Mouse (Mus musculus): Measurements from ENCODE around the gene Cs. TPM values are rescaled to one million over a fixed set of nuclear protein-coding genes. Genes with fewer than 3 reads are reported as not detected.
A peak's percentile ranks its signal among the peaks of the same experiment; 100 is the strongest.

Cs gene
- polyA plus RNA-seq, 1 experiment = 1,610 TPM

DNA sequence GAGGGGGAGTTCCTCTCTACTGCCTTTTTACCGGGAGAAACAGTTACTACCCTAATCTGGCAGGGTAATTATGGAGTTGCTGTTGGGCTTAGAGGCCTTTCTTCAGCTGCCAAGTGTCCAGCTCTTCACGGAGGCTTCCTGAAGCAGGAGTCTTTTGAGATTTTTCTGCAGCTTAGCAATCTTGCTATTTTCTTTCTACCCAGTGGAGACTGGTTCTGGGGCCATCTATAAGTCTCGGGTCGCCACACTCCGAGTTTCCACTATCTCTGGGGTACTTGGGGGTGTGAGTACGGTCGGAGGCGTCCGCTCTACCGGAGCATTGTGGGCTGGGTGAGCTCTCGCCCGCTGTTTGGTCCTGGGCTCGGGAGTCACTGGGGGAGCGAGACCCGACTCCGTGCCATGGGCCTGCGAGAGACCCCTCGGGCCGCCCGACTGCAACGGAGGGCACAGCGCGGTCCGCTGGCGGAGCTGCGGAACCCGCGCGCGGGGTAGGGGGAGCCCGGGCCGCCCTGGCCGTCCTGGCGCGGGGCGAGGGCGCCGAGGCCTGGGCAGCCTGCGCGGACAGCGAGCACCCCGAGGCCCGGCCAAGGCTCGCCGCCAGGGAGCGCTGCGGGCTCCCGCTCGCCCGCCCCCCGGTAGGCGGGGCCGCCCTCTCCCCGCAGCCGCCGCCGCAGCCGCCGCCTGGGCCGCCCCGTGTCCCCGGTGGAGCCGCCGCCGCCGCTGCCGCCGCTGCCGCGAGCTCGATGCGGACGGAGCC, 39.1 kb downstream of the Cs start, which contains the start of gene Ankrd52:
Gene Ankrd52, plus strand, starts transcription at position 661 of the 757 bp plus-strand sequence.
- Histone ChIP-seq H3K4me1 (ENCODE audit: control insufficient read depth, insufficient read depth, insufficient read length, low read length) (peaks cover 7% of the 10 kb centered on the region; the same call in 1 of the 2 replicates), H3K4me3 (ENCODE audit: insufficient read depth, low read depth, low read length) (peak within 1 kb of the TSS; percentile 96)

DNA sequence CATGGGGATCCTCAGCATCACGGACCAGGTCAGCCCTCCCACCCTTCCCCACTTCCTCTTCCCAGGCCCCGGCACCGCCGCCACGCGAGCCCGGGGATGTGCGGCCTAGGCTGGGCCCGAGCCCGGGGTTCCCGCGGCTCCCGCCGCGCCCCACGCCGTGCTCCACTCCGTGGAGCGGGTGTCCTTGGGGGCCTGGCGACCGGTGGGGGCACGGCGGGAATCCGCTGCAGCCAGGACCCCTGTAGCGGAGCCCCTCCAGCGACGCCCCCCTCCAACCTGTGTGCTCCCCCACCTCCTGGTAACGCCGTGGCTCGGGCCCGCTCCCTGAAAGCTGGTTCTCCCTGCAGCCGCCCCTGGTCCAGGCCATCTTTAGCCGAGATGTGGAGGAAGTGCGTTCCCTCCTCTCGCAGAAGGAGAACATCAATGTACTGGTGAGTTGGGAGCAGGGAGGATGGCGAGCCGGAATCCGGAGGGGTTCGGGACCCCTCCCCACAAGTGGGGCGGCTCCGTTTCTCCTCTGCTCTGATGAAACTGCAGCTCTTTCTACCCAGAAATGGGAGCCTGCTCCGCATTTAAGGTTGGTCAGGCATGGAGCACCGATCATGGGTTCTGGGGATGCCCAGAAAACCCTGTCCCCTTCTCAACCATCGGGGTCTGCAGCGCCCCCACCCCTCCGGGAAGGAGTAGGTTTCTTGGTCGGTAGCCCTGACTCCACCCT, 39.8 kb downstream of the Cs start:
- Histone ChIP-seq H3K4me1 (ENCODE audit: control insufficient read depth, insufficient read depth, insufficient read length, low read length) (peaks cover 7% of the 10 kb centered on the region; the same call in 1 of the 2 replicates), H3K27ac (replicated peaks; ENCODE audit: low read depth, low read length) (peak overlapping the region; percentile 71), H3K4me3 (ENCODE audit: insufficient read depth, low read depth, low read length) (peak overlapping the region; percentile 68)

More for the DNA sequence above, 39.1 kb downstream of the Cs start, which contains the start of gene Ankrd52:
- H3K27ac ChIP-seq (replicated peaks; ENCODE audit: low read depth, low read length) = peak within 1 kb of the TSS; percentile 92

DNA sequence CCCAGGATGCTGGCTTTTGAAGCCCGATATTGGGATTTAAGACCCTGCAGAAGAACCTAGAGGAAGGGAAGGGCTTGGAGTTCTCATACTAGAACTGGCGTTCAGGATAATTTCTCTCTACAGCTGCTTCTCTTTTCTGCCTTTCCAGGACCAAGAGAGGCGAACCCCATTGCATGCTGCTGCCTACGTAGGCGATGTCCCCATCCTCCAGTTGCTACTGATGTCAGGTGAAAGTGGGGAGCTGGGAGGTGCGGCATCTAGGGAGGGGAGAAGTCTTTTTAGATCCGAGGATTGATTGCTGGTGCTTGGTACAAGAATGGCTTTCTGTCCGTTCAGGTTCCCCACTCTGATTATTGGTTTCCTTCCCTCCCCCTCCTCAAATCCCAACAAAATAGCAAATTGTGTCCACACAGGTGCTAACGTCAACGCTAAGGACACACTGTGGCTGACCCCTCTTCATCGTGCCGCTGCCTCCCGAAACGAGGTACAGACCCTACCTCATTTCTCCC, 40.5 kb downstream of the Cs start:
- Histone ChIP-seq H3K4me1 (ENCODE audit: control insufficient read depth, insufficient read depth, insufficient read length, low read length) (peaks cover 7% of the 10 kb centered on the region; the same call in 1 of the 2 replicates), H3K27ac (replicated peaks; ENCODE audit: low read depth, low read length) (peak overlapping the region; percentile 71), H3K4me3 (ENCODE audit: insufficient read depth, low read depth, low read length) (peak overlapping the region; percentile 68)

DNA sequence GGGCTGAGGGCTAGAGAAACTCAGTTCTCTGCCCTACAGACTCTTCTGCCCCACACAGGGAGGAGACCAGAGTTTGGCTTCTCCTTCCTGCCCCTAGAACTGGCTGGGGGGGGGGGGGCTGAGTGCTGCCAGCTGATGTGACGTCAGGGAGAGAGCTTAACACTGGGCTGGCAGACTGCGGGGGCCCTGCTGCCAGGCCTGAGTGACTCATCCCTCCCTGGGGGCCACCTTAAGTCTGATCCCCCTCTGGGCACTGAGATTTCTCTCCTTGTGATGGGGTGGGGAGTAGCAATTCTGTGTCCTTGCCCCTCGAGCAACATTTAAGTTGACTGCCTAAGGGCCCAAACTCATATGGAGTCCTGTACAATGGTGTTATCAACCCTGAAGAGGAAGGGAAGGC, 40.9 kb downstream of the Cs start:
- peak overlapping the region; percentile 71 for H3K27ac ChIP-seq (replicated peaks; ENCODE audit: low read depth, low read length)
- peak overlapping the region; percentile 68 for H3K4me3 ChIP-seq (ENCODE audit: insufficient read depth, low read depth, low read length)
- H3K4me1 ChIP-seq (ENCODE audit: control insufficient read depth, insufficient read depth, insufficient read length, low read length) = peaks cover 7% of the 10 kb centered on the region; the same call in 1 of the 2 replicates

DNA sequence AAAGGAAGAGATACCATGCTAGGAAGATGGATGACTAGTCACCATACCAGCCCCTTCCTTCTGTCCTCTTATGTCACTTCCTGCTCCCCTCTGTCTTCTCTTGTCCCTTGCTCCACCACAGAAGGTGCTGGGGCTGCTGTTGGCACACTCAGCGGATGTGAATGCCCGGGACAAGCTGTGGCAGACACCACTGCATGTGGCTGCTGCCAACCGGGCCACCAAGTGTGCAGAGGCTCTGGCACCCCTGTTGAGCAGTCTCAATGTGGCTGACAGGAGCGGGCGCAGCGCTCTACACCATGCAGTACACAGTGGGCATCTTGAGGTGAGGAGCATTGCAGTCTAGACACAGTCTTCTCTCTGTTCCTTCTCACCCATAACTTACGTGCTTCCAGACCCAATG, 41.7 kb downstream of the Cs start:
- Histone ChIP-seq H3K27ac (replicated peaks; ENCODE audit: low read depth, low read length) (peak overlapping the region; percentile 52), H3K4me1 (ENCODE audit: control insufficient read depth, insufficient read depth, insufficient read length, low read length) (peaks cover 7% of the 10 kb centered on the region; the same call in 1 of the 2 replicates), H3K4me3 (ENCODE audit: insufficient read depth, low read depth, low read length) (no peak overlapping the region)

DNA sequence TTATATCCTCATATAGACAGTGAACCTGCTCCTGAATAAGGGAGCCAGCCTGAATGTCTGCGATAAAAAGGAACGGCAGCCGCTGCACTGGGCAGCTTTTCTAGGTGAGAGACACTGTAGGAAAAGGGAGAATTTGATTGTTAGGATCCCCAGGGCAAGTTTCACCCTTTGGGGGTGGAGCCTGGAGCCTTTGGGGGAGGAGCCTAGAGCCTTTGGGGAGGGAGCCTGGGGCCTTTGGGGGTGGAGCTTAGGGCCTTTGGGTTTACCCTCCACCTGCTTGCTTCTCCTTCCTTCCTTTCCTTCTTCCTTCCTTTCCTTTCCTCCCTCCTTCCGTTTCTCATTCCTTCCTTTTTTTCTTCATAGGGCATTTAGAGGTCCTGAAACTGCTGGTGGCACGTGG, 43.0 kb downstream of the Cs start:
- peaks cover 7% of the 10 kb centered on the region; the same call in 1 of the 2 replicates for H3K4me1 ChIP-seq (ENCODE audit: control insufficient read depth, insufficient read depth, insufficient read length, low read length)
- H3K27ac ChIP-seq (replicated peaks; ENCODE audit: low read depth, low read length) = no peak overlapping the region
- no peak overlapping the region for H3K4me3 ChIP-seq (ENCODE audit: insufficient read depth, low read depth, low read length)

DNA sequence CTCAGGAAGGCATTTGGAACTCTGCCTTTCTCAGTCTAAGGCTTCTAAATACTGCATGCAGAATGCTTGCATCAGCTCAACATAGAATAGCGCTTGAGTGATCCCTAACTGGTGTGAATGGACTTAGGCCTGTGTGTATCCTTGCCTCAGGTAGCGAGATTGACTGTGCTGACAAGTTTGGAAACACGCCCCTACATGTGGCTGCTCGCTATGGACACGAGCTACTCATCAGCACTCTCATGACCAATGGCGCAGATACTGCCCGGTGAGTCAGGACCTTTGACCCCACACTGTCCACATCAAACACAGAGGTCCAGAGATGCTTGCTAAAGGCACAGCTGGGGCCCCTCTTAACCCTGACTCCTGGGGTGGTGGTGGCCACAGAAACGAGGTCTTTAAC, 44.9 kb downstream of the Cs start:
- peaks cover 7% of the 10 kb centered on the region; the same call in 1 of the 2 replicates for H3K4me1 ChIP-seq (ENCODE audit: control insufficient read depth, insufficient read depth, insufficient read length, low read length)
- H3K4me3 ChIP-seq (ENCODE audit: insufficient read depth, low read depth, low read length) = no peak overlapping the region
- H3K27ac ChIP-seq (replicated peaks; ENCODE audit: low read depth, low read length) = no peak overlapping the region

DNA sequence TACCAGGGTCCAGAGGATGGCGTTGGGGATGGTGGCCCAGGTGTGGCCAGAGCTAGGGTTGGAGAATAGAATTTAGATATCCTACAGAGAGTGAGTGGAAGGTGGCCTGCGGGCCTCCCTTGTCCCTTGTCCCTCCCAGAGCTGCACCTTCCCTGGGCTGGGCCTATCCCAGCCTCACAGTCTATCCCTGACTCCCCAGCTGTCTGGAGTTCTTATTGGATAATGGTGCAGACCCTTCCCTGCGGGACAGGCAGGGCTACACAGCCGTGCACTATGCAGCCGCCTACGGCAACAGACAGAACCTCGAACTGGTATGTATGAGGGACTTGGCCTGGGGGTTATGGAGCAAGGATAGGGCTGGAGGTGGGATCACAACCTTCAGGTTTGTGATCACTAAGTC, 48.4 kb downstream of the Cs start:
- H3K27ac ChIP-seq (replicated peaks; ENCODE audit: low read depth, low read length) = no peak overlapping the region
- no peaks in the 10 kb centered on the region for H3K4me1 ChIP-seq (ENCODE audit: control insufficient read depth, insufficient read depth, insufficient read length, low read length)
- no peak overlapping the region for H3K4me3 ChIP-seq (ENCODE audit: insufficient read depth, low read depth, low read length)

DNA sequence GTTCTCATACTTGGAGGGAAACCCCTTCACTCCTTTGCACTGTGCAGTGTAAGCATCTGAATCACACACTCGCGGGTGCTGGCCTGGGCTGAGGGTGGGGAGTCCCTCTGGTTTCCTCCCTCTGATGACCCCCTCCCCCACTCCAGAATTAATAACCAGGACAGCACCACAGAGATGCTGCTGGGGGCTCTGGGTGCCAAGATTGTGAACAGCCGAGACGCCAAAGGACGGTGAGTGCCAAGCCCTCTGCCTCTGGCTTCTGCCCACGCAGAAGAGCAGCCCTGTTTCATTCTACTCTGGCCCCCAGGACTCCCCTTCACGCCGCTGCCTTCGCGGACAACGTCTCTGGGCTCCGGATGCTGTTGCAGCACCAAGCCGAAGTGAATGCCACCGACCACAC, 51.4 kb downstream of the Cs start:
- Histone ChIP-seq H3K4me1 (ENCODE audit: control insufficient read depth, insufficient read depth, insufficient read length, low read length) (no peaks in the 10 kb centered on the region), H3K27ac (replicated peaks; ENCODE audit: low read depth, low read length) (no peak overlapping the region), H3K4me3 (ENCODE audit: insufficient read depth, low read depth, low read length) (no peak overlapping the region)

DNA sequence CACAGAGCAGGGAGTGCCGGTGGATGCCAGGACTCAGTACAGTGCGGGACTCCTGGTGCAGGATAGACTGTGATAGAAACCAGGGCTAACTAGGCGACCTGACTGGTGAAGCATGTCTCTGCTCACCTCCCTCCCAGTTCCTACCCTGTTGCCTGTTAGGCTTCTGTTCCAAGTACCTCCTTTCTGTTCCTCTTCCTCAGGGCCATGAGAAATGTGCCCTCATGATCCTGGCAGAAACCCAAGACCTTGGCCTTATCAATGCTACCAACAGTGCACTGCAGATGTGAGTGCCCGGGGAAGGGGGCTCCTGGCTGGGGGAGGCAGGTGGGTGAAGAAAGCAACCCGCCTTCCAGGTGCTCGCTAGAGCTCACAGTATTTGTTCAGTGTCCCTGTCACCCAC, 52.0 kb downstream of the Cs start:
- no peak overlapping the region for H3K27ac ChIP-seq (replicated peaks; ENCODE audit: low read depth, low read length)
- no peaks in the 10 kb centered on the region for H3K4me1 ChIP-seq (ENCODE audit: control insufficient read depth, insufficient read depth, insufficient read length, low read length)
- no peak overlapping the region for H3K4me3 ChIP-seq (ENCODE audit: insufficient read depth, low read depth, low read length)

DNA sequence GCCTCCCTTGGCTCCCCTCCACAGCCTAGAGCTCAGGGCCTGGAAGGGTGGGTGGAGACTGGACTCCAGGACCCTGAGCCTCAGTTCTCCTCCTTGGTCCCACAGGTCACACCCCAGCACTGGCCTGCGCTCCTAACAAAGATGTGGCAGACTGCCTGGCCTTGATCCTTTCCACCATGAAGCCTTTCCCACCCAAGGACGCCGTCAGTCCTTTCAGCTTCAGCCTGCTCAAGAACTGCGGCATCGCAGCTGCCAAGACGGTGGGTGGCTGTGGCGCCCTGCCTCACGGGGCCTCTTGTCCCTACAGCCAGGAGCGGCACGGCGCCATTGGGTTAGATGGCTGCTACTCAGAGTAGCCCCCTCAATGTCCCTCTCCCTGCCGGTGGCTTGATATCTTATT, 52.8 kb downstream of the Cs start:
- no peak overlapping the region for H3K27ac ChIP-seq (replicated peaks; ENCODE audit: low read depth, low read length)
- no peaks in the 10 kb centered on the region for H3K4me1 ChIP-seq (ENCODE audit: control insufficient read depth, insufficient read depth, insufficient read length, low read length)
- no peak overlapping the region for H3K4me3 ChIP-seq (ENCODE audit: insufficient read depth, low read depth, low read length)

DNA sequence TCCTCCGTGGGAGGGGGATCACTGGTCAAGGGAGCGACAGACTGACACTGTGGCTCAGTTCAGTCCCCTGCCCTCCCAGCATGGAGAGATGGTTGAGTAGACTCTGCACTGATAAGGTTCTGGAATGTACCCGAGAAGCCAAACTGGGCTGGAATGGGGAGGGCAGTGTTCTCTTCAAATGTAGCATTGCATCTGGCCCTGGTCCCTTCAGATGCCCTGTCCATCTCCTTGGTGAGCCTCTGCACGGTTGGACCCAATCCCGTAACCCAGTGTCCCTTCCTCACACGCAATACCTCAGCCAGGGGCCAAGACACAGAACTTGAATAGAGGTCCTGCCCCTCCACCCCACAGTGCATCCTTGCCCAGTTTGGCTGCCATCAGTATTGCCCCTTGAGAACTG, 54.3 kb downstream of the Cs start:
- H3K4me3 ChIP-seq (ENCODE audit: insufficient read depth, low read depth, low read length) = no peak overlapping the region
- no peaks in the 10 kb centered on the region for H3K4me1 ChIP-seq (ENCODE audit: control insufficient read depth, insufficient read depth, insufficient read length, low read length)
- H3K27ac ChIP-seq (replicated peaks; ENCODE audit: low read depth, low read length) = no peak overlapping the region

DNA sequence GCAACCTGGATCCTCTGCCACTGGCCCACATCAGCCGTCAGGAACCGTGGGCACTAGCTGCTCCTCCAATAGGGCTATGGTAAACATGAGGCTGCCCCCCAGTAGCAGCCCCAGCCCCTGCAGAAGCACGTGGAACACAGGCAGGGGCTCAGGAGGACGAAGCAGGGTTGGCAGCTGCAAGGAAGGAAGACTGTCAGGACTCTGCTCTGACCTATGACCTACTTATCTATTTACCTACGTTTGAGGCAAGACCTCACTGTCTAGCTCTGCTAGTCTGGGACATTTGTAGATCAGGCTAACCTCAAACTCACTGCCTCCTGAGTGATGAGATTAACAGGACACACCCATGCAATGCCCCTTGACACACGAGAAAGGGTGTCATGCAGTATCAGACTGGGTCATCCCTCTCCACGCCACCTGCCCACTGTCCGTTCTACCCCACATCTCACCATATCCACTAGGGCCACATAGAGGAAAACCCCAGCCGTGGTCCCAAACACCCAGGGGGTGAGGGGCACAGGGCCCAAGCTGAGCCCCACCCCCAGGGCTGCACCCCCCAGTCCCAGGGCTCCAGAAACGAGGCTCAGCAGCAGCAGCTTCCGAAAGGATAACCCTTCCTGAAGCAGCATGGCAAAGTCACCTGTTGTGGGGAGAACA, 58.6 kb downstream of the Cs start:
- H3K4me1 ChIP-seq (ENCODE audit: control insufficient read depth, insufficient read depth, insufficient read length, low read length) = no peaks in the 10 kb centered on the region
- H3K4me3 ChIP-seq (ENCODE audit: insufficient read depth, low read depth, low read length) = no peak overlapping the region
- H3K27ac ChIP-seq (replicated peaks; ENCODE audit: low read depth, low read length) = no peak overlapping the region

DNA sequence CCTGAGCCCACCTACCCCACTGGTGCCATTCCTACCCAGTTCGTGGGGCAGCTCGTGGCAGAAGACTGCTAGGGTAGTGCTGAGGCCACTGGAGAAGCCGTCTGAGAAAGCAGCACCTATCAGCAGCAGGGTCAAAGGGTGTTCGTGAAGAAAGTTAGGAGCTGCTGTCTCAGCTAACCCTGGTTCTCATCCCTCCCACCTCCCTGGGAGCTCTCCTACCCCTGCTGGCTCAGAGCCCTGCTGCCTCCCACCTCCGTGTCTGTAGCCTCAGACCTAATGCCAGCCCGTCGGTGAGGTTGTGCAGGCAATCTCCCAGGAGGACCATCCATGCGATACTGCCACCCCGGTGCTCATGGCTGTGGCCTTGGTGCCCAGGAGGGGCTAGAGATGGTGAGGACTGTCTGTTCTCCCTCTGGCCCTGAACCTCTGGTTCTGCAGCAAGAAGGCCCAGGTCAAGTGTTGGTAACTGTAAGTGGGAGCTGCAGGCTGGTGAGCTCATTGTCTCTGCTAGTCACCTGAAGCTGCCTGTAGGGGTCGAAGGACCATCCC, 59.3 kb downstream of the Cs start:
- Histone ChIP-seq H3K4me3 (ENCODE audit: insufficient read depth, low read depth, low read length) (no peak overlapping the region), H3K27ac (replicated peaks; ENCODE audit: low read depth, low read length) (no peak overlapping the region), H3K4me1 (ENCODE audit: control insufficient read depth, insufficient read depth, insufficient read length, low read length) (no peaks in the 10 kb centered on the region)

DNA sequence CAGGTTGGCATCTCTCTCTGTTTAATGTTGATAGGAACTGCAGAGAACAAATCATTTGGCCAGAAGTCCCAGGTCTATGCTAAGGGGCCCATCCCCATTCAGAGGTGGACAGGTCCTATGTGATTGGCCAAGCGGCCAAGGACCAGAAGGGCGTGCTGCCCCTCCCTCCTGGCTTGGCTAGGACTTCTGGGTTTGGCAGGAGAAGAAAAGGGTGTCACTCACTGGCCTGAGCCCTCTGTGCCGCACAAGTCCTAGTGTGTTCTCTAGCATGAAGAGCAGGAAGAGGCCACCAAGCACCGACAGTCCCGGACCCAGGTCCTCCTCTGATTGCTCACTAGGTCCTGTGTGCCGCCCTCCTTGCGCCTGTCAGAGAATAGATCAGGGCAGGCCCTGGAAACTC, 59.9 kb downstream of the Cs start:
- no peak overlapping the region for H3K27ac ChIP-seq (replicated peaks; ENCODE audit: low read depth, low read length)
- no peak overlapping the region for H3K4me3 ChIP-seq (ENCODE audit: insufficient read depth, low read depth, low read length)
- no peaks in the 10 kb centered on the region for H3K4me1 ChIP-seq (ENCODE audit: control insufficient read depth, insufficient read depth, insufficient read length, low read length)

All from brown adipose tissue, adult 24 weeks (tissue).